Mouse (Mus musculus) fibroblast of lung, adult 2 months (primary cell): ENCODE data around the gene Maf.

Experiments
- DNase-seq: peaks from one replicate; pipeline ENCODE4 v3.0.0-alpha.2; 2011; ENCODE audit warnings: low read depth

The Maf gene

GRCm38 (mm10) chr8:115707731-115708590 is at the start of gene Maf:
TSS of gene Maf (minus strand) at chr8:115707794.
- peak; percentile 86 for DNase-seq

- DNase-seq = no peak
These were observed 49.4 kb upstream of the Maf start for GRCm38 (mm10) chr8:115756965-115757364.

GRCm38 (mm10) chr8:115756027-115756426 is 48.4 kb upstream of the Maf start:
- no peak for DNase-seq

GRCm38 (mm10) chr8:115754694-115755093 is 47.1 kb upstream of the Maf start:
- DNase-seq = no peak

- no peak for DNase-seq
These were observed 46.2 kb upstream of the Maf start for GRCm38 (mm10) chr8:115753801-115754200.

- DNase-seq = no peak
These were observed 39.8 kb upstream of the Maf start for GRCm38 (mm10) chr8:115747426-115747825.

GRCm38 (mm10) chr8:115745648-115746047 is 38.1 kb upstream of the Maf start:
- DNase-seq = no peak

- DNase-seq = no peak
These were observed 35.8 kb upstream of the Maf start for GRCm38 (mm10) chr8:115743441-115743840.

GRCm38 (mm10) chr8:115742646-115743045 is 35.1 kb upstream of the Maf start:
- DNase-seq = no peak

GRCm38 (mm10) chr8:115741964-115742363 is 34.4 kb upstream of the Maf start:
- no peak for DNase-seq

GRCm38 (mm10) chr8:115739756-115740155 is 32.2 kb upstream of the Maf start:
- no peak for DNase-seq

- DNase-seq = no peak
These were observed 24.8 kb upstream of the Maf start for GRCm38 (mm10) chr8:115732401-115732800.

- DNase-seq = no peak
These were observed 19.2 kb upstream of the Maf start for GRCm38 (mm10) chr8:115726807-115727206.

GRCm38 (mm10) chr8:115726231-115726630 is 18.6 kb upstream of the Maf start:
- no peak for DNase-seq

- no peak for DNase-seq
These were observed 11.5 kb upstream of the Maf start for GRCm38 (mm10) chr8:115719126-115719525.

- no peak for DNase-seq
These were observed 11.0 kb upstream of the Maf start for GRCm38 (mm10) chr8:115718621-115719020.

GRCm38 (mm10) chr8:115715262-115715661 is 7.7 kb upstream of the Maf start:
- no peak for DNase-seq

- DNase-seq = no peak
These were observed 3.5 kb upstream of the Maf start for GRCm38 (mm10) chr8:115711106-115711505.

GRCm38 (mm10) chr8:115709931-115710330 is 2.3 kb upstream of the Maf start:
- DNase-seq = no peak

- peak; percentile 65 for DNase-seq
These were observed 1.6 kb upstream of the Maf start for GRCm38 (mm10) chr8:115708936-115709780.

GRCm38 (mm10) chr8:115706861-115707730 is 498 bp downstream of the Maf start:
- no peak for DNase-seq

GRCm38 (mm10) chr8:115706411-115706860 is 1.2 kb downstream of the Maf start:
- no peak for DNase-seq
